Mouse (Mus musculus) testis, adult 2 months (tissue): ENCODE measurements around the gene Gm48552. TPM values are rescaled to one million over a fixed set of nuclear protein-coding genes. Genes with fewer than 3 reads are reported as not detected.
A peak's percentile ranks its signal among the peaks of the same experiment; 100 is the strongest.

Source experiments
- H3K27ac ChIP-seq: fragments of 200-500 bp; 2 replicates; pipeline ENCODE4 v1.5.1; 2012; ENCODE audit warnings: low read depth, low read length; ENCODE audit not compliant: control insufficient read depth, insufficient read depth
- H3K27me3 ChIP-seq: fragments of 200-500 bp; 2 replicates; pipeline ENCODE4 v1.6.1; 2012; ENCODE audit warnings: mild to moderate bottlenecking, low read length, moderate library complexity; ENCODE audit not compliant: control insufficient read depth, insufficient read depth
- H3K36me3 ChIP-seq: fragments of 200-500 bp; 2 replicates; pipeline ENCODE4 v1.6.1; 2012; ENCODE audit warnings: mild to moderate bottlenecking, low read length; ENCODE audit not compliant: control insufficient read depth, insufficient read depth
- H3K4me1 ChIP-seq: fragments of 200-500 bp; 2 replicates; pipeline ENCODE4 v1.6.1; 2012; ENCODE audit warnings: low read length; ENCODE audit not compliant: control insufficient read depth, insufficient read depth
- H3K4me3 ChIP-seq: fragments of 200-500 bp; 2 replicates; pipeline ENCODE4 v1.5.1; 2012; ENCODE audit warnings: low read depth, mild to moderate bottlenecking, low read length, moderate library complexity, mixed read lengths; ENCODE audit not compliant: control insufficient read depth
- CTCF ChIP-seq: fragments of 200-500 bp; IDR thresholded peaks from 2 replicates; pipeline ENCODE4 v1.5.1; 2012; ENCODE audit warnings: low read depth, mild to moderate bottlenecking, inconsistent platforms, low read length, moderate library complexity; ENCODE audit not compliant: control insufficient read depth, insufficient read depth, insufficient replicate concordance
- POLR2A ChIP-seq: fragments of 200-500 bp; IDR thresholded peaks from 2 replicates; pipeline ENCODE4 v1.6.1; 2012; ENCODE audit warnings: low read depth, mild to moderate bottlenecking, inconsistent platforms, low read length, moderate library complexity; ENCODE audit not compliant: control insufficient read depth
- polyA plus RNA-seq: library from polyadenylated mRNA; depleted of rRNA; stranded (reverse); fragments of >200 nt; gene quantifications from 2 replicates; pipeline ENCODE4 v1.2.3, GENCODE M21; 2012

Gm48552 gene
- polyA plus RNA-seq, 1 experiment: not detected

- H3K36me3 ChIP-seq: no peaks in the 10 kb centered on the region
- peak; percentile 16; the same call in 1 of the 2 replicates for TF ChIP-seq CTCF
- TF ChIP-seq POLR2A: peak; percentile 79; the same call in 1 of the 2 replicates
- H3K27ac ChIP-seq: peak overlapping the region; percentile 50
- H3K27me3 ChIP-seq: no peaks in the 10 kb centered on the region
- peaks cover 35% of the 10 kb centered on the region for H3K4me1 ChIP-seq
- peak overlapping the region; percentile 82 for H3K4me3 ChIP-seq
Measured at GRCm38 (mm10) chr10:81346453-81347067, 42.2 kb upstream of the Gm48552 start.

GRCm38 (mm10) chr10:81349146-81349545, 39.7 kb upstream of the Gm48552 start:
- Histone ChIP-seq H3K27ac (no peak overlapping the region), H3K27me3 (no peaks in the 10 kb centered on the region), H3K36me3 (no peaks in the 10 kb centered on the region), H3K4me1 (peaks cover 32% of the 10 kb centered on the region), H3K4me3 (no peak overlapping the region)
- TF ChIP-seq POLR2A: no peak

GRCm38 (mm10) chr10:81349961-81350350, 38.8 kb upstream of the Gm48552 start:
- Histone ChIP-seq H3K4me3 (peak overlapping the region; percentile 83), H3K4me1 (peaks cover 34% of the 10 kb centered on the region), H3K27ac (no peak overlapping the region), H3K27me3 (no peaks in the 10 kb centered on the region), H3K36me3 (no peaks in the 10 kb centered on the region)
- TF ChIP-seq POLR2A (no peak), CTCF (no peak)

DNA sequence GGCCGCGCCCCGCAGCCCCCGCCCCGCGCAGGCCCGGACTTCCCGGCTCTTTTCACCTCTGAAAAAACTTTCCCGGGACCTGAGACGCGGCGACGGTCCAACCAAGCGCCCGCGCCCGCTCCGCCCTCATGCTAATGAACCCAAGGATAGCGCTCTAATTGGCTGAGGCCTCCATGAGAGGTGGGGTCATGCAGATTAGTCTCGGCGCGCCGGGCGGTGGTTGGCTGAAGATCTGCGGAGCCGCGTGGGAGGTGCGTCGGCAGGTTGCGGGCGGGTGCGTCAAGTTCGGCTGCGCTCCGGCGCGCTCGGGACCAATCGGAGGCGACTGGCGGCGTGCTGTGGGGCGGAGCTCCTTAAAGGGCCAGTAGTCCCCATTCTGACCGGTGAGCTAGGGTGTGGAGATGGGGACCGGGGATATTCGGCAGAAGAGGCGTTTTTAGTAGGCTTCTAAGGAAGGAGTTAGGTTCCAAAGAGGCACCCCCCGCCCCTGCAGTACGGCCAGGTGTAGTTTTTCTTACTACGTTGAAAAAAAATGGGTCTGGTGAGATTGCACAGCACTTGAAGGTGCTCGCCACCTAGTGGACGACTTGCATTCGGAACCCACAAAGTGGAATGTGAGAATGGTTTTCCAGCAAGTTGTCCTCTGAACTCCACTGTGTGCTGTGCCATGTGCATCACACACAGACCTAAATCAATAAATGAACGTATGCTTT, 38.3 kb upstream of the Gm48552 start, which contains the start of gene Hmg20b:
TSS of gene Hmg20b (minus strand) at position 130 of the 713 bp plus-strand sequence.
- Histone ChIP-seq H3K4me3 (peak within 1 kb of the TSS; percentile 83), H3K27ac (peak within 1 kb of the TSS; percentile 22; the same call in 1 of the 2 replicates), H3K27me3 (no peaks in the 10 kb centered on the region), H3K4me1 (peaks cover 36% of the 10 kb centered on the region), H3K36me3 (no peaks in the 10 kb centered on the region)
- TF ChIP-seq POLR2A (no peak), CTCF (peak; percentile 59)

DNA sequence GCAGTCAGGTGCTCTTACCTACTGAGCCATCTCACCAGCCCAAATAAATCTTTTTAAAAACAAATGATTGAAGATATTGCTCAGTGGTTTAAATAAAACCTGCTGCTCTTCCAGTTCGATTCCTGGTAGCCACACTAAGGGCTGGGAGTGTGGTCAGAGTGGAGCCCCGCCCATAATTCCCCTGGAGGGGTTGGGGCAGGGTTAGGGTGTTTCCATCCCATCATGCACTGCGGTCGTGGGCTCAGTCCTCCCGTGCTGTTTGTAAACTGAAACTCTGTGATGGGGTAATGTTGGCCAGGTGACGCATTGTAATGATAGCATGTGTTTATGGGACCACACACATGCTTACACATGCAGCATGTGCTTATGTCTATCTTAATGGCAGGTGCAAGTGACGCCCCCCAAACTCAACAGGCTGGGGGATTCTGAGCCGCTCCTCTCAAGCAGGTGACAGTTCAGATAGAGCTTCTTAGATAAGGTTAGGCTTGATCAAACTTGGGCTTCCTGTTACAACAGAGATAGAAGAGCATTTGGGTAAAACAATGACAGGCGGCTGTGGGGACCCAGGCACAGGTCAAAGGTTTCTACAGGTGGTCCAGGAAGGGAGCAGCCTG, 37.0 kb upstream of the Gm48552 start:
- no peak for TF ChIP-seq CTCF
- TF ChIP-seq POLR2A: no peak
- Histone ChIP-seq H3K27me3 (no peaks in the 10 kb centered on the region), H3K4me3 (no peak overlapping the region), H3K27ac (no peak overlapping the region), H3K36me3 (no peaks in the 10 kb centered on the region), H3K4me1 (peaks cover 38% of the 10 kb centered on the region)

GRCm38 (mm10) chr10:81354738-81355477, 33.9 kb upstream of the Gm48552 start:
- no peaks in the 10 kb centered on the region for H3K27me3 ChIP-seq
- no peak overlapping the region for H3K27ac ChIP-seq
- no peaks in the 10 kb centered on the region for H3K36me3 ChIP-seq
- TF ChIP-seq CTCF: no peak
- TF ChIP-seq POLR2A: no peak
- H3K4me3 ChIP-seq: no peak overlapping the region
- H3K4me1 ChIP-seq: peaks cover 39% of the 10 kb centered on the region

DNA sequence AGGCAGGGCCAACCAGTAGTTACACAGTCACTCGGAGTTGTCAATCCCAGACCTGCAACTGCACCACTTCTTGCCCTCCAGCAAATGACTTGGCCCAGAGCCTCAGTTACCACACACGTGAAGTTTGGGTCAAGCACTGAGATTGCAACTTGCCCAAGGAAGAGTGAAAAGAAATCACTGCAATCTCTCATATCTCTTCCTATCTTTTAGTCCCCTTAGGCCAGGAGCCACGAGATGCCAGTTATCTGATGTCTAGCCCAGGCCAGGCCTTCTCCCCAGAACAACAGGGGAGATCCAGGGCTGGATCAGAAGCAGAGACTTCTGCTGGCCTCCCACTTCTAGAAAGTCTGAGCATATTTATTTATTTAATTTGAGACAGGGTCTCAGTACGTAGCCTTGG, 33.3 kb upstream of the Gm48552 start:
- no peak overlapping the region for H3K27ac ChIP-seq
- H3K4me3 ChIP-seq: no peak overlapping the region

More for the DNA sequence above, 33.3 kb upstream of the Gm48552 start:
- TF ChIP-seq POLR2A (no peak), CTCF (no peak)
- H3K4me1 ChIP-seq: peaks cover 38% of the 10 kb centered on the region
- H3K36me3 ChIP-seq: no peaks in the 10 kb centered on the region
- H3K27me3 ChIP-seq: no peaks in the 10 kb centered on the region
